Mouse (Mus musculus) kidney, adult 9 months (tissue): ENCODE results near the gene Dock9.
A peak's percentile ranks its signal among the peaks of the same experiment; 100 is the strongest.

ENCODE experiments used
- DNase-seq: peaks from one replicate; pipeline ENCODE4 v3.0.0; 2022

Dock9 gene

GRCm38 (mm10) chr14:121565930-121566329, 231.7 kb downstream of the Dock9 start:
- DNase-seq: no peak

GRCm38 (mm10) chr14:121564656-121565055, 233.0 kb downstream of the Dock9 start:
- no peak for DNase-seq

- no peak for DNase-seq
Measured at GRCm38 (mm10) chr14:121563954-121564353, 233.7 kb downstream of the Dock9 start.

- no peak for DNase-seq
Measured at GRCm38 (mm10) chr14:121559026-121559425, 238.6 kb downstream of the Dock9 start.

GRCm38 (mm10) chr14:121556401-121557315, 241.0 kb downstream of the Dock9 start:
- no peak for DNase-seq

- DNase-seq: no peak
Measured at GRCm38 (mm10) chr14:121553785-121554184, 243.9 kb downstream of the Dock9 start.

- no peak for DNase-seq
Measured at GRCm38 (mm10) chr14:121552586-121552985, 245.1 kb downstream of the Dock9 start.

GRCm38 (mm10) chr14:121549834-121550233, 247.8 kb downstream of the Dock9 start:
- no peak for DNase-seq

GRCm38 (mm10) chr14:121547745-121548144, 249.9 kb downstream of the Dock9 start:
- peak; percentile 54 for DNase-seq

- DNase-seq: peak; percentile 21
Measured at GRCm38 (mm10) chr14:121546621-121547020, 251.0 kb downstream of the Dock9 start.

- no peak for DNase-seq
Measured at GRCm38 (mm10) chr14:121545551-121546331, 251.9 kb downstream of the Dock9 start.

- DNase-seq: no peak
Measured at GRCm38 (mm10) chr14:121541262-121541661, 256.4 kb downstream of the Dock9 start.

GRCm38 (mm10) chr14:121534501-121534900, 263.1 kb downstream of the Dock9 start:
- no peak for DNase-seq

- DNase-seq: no peak
Measured at GRCm38 (mm10) chr14:121530853-121531252, 266.8 kb downstream of the Dock9 start.

GRCm38 (mm10) chr14:121527883-121528282, 269.8 kb downstream of the Dock9 start:
- no peak for DNase-seq

GRCm38 (mm10) chr14:121527201-121527600, 270.4 kb downstream of the Dock9 start:
- no peak for DNase-seq

- peak; percentile 74 for DNase-seq
Measured at GRCm38 (mm10) chr14:121521709-121522108, 275.9 kb downstream of the Dock9 start.

GRCm38 (mm10) chr14:121516881-121517280, 280.8 kb downstream of the Dock9 start:
- DNase-seq: no peak

GRCm38 (mm10) chr14:121508929-121509328, 288.7 kb downstream of the Dock9 start:
- DNase-seq: peak; percentile 20

- peak; percentile 63 for DNase-seq
Measured at GRCm38 (mm10) chr14:121506336-121506735, 291.3 kb downstream of the Dock9 start.

- DNase-seq: no peak
Measured at GRCm38 (mm10) chr14:121505485-121505860, 292.2 kb downstream of the Dock9 start.

- DNase-seq: no peak
Measured at GRCm38 (mm10) chr14:121504781-121505484, 292.7 kb downstream of the Dock9 start, which contains the start of gene Slc15a1. TSS of gene Slc15a1 (minus strand) at chr14:121505252.

- no peak for DNase-seq
Measured at GRCm38 (mm10) chr14:121500577-121500976, 297.1 kb downstream of the Dock9 start.
